Mouse (Mus musculus): Measurements from ENCODE around the gene Rsph10b.
"Not testable (repeated sequence)": the region's sequence is repeated elsewhere in the genome, so short reads cannot be mapped to it uniquely, and the experiment has no call there.

Gene Rsph10b

DNA sequence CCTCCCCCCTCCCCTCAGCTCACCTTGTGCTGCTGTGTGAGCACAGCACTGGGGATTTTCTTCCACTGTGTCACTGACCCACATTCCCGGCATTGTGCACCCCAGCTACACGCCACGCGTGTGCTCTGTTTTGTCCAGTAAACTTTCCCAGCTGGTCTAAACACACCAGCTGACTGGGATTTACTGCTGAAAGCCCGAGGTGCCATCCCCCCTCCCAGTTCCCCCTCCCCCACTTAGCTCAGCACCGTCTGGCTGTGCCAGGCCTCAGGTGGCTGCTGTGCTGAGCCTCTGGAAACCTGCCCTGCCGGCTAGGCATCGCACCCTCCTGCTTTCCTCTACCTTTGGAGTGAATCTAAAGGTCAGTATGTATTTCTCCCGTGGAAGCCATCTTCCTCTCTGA is 48.0 kb downstream of the Rsph10b start:
- in situ Hi-C loops (cut with MboI; ENCODE audit: low pct_unique_long_range_greater_than_20kb in 1 of 2, low sequenced_read_pairs in 2 of 2, unreplicated experiment in 1 of 2) = no loop called here

DNA sequence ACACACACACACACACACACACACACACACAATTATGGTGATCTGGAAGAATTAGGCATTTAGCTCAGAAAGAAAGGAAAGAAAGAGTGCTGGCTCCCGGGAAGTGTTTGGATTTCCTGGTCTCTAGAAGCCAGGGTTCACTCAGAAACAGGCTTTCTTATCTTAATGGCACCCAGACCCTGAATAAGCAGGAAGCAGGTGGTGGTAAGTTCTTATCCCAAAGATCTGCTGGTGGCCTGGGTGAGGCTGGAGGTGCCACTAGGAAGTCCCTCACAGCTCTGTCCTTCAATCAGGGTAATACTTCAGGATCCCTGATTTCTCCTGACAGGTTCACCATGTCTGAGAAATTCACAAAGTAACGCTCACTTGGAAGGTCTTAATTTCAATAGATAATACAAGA is 49.5 kb downstream of the Rsph10b start:
- in situ Hi-C loops (cut with MboI; ENCODE audit: low pct_unique_long_range_greater_than_20kb in 1 of 2, low sequenced_read_pairs in 2 of 2, unreplicated experiment in 1 of 2) = no loop called here

DNA sequence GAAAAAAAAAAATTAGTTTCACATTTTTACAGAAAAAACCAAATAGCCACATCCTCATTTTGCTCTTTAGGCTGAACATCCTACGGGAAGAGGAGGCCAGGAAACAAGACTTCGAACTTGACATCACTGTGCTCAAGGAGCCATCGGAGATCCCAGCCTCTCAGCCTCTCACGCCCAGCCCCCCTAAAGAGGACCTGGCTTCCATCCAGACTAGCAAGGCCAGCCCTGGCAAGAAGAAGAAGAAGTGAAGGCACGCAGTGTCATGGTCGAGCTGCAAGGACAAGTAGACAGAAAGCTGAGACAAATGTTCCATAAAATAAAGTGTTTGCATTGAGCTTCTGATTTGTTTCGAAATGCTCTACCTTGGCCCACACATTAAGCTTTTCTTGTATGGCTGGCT is 52.5 kb downstream of the Rsph10b start:
- in situ Hi-C loops (cut with MboI; ENCODE audit: low pct_unique_long_range_greater_than_20kb in 1 of 2, low sequenced_read_pairs in 2 of 2, unreplicated experiment in 1 of 2) = no loop called here

DNA sequence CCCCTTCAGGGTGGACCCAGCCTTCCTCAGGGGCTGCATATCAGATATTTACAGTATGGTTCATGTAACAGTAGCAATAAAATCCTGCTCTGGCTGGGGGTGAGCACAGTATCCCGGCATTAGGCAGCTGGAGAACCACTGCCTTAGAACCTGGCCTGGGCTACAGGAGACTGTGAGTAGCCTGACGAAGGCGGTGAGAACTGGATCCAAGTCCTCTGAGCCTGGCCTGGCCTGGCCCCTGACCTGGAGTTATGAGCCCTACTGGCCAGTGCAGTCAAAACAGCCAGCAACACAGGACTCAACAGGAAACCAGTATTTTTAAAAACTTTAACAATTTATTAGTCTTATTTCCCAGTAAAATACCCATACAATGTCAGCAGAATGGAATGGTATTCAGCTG is 54.8 kb downstream of the Rsph10b start:
- in situ Hi-C loops (cut with MboI; ENCODE audit: low pct_unique_long_range_greater_than_20kb in 1 of 2, low sequenced_read_pairs in 2 of 2, unreplicated experiment in 1 of 2) = no loop called here

DNA sequence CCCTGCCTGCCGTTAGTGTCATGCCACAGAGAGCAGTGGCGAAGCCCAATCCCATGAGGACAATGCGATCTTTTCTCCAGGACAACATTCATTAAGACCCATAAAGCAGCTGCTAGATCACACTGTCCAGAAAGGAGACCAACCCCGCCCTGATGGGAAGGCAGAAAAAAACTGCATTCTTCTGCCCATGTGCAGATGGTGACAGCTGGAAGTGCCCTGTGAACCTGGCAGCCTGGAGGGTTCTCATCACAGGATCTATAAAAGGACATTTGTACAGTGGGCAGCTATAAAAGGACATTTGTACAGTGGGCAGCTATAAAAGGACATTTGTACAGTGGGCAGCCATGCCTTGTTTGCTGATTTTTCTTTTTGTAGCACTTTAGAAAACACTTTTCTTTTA is 56.2 kb downstream of the Rsph10b start:
- in situ Hi-C loops (cut with MboI; ENCODE audit: low pct_unique_long_range_greater_than_20kb in 1 of 2, low sequenced_read_pairs in 2 of 2, unreplicated experiment in 1 of 2) = no loop called here

DNA sequence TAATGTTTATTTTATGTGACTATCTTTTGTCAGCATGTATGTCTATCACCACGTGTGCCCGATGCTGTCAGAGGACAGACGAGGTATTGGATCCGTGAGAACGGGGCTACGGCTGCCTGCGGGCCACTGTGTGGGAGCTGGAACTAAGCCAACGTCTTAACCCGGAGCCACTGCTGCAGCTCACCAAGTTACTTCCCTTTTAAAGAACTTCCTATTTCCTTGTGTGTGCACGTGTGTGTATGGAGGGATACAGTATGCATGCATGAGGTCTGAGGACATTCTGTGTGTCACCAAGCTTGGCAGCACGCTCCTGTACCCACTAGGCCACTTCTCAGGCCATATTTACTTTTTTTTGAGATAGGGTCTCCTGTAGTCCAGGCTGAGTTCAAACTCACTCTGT is 57.3 kb downstream of the Rsph10b start:
- in situ Hi-C loops (cut with MboI; ENCODE audit: low pct_unique_long_range_greater_than_20kb in 1 of 2, low sequenced_read_pairs in 2 of 2, unreplicated experiment in 1 of 2) = no loop called here

DNA sequence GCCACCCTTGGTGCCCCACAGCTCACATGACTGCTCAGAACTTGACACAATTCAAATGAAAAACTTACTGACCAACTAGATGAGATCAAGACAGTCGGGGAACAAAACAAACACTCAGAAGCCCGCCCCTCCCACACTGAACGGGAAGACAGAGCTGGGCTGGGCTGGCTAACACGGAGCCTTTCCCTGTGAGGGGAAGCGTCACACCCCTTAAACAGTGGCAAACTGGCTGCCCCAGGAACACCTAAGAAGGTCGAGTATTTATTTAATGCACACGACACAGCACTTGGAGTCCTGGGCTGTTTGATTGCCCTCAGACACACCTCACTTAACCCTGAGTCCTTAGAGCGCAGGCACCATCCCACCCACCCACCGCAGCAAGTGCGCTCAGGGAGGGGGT is 59.8 kb downstream of the Rsph10b start:
- in situ Hi-C loops (cut with MboI; ENCODE audit: low pct_unique_long_range_greater_than_20kb in 1 of 2, low sequenced_read_pairs in 2 of 2, unreplicated experiment in 1 of 2) = no loop called here

DNA sequence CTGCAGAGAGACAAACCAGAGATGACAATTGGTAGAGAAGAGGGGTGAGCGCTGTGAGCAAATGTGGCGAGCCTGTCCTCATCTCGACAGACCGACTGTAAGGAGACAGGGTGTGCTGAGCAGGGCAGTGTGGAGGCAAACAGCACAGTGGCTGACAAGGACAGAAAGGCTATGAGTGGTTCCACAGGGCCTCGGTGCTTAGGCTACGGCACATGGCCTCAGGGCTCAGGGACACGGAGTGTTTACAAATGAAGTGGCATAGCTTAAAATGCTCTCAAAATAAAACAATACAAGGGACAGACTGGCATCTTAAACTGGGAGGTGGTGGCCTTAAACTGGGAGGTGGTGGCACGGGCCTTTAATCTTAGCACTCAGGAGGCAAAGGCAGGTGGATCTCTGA is 60.4 kb downstream of the Rsph10b start:
- in situ Hi-C loops (cut with MboI; ENCODE audit: low pct_unique_long_range_greater_than_20kb in 1 of 2, low sequenced_read_pairs in 2 of 2, unreplicated experiment in 1 of 2) = no loop called here

DNA sequence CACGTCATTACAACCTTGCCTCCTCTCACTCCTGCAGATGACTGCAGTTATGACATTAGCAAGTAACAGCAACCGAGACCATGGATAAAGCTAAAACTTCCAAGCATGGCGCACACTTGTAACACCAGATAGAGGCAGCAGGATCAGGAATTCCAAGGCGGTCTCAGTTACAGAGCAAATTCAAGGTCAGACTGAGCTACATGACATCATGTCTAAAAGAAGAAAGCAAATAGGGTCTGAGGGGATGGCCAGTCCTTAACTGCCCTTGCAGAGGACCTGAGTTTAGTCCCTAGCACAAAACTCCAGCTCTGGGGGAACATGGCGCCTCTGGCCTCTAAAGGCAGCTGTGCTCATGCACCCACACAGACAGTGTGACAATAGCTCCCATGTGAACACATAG is 61.0 kb downstream of the Rsph10b start:
- in situ Hi-C loops (cut with MboI; ENCODE audit: low pct_unique_long_range_greater_than_20kb in 1 of 2, low sequenced_read_pairs in 2 of 2, unreplicated experiment in 1 of 2) = no loop called here

DNA sequence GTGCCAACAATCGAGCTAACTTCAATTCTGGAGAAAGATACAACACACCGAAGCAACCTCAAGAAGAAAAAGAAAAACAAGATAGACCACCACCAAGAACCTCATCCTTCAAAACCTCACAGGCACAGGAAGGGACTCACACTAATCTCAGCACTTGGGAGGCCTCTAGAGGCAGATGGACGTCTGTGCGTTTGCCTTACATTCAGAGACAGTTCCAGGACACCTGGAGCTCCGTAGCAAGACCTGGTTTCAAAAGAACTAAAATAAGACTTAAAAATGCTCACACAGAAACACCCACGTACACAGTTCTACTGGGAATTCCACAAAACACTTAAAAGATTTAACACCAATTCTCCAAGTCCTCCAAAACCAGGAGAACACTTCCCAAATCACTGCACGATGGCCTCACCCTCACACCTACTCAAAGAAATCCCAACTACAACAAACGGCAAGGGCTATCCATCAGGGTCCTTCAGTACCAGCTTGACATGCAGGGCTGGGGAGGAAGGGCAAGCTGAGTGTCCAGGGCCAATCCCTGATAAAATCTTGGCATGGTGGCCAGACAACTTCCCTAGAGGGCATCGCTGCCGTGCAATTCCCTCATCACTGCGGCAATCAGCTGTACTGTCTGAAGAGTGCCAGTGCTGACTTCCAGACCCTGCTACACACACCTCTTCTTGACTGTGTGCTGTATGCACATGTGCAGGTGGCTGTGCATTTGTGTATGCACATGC is 62.0 kb downstream of the Rsph10b start:
- in situ Hi-C loops (cut with MboI; ENCODE audit: low pct_unique_long_range_greater_than_20kb in 1 of 2, low sequenced_read_pairs in 2 of 2, unreplicated experiment in 1 of 2) = no loop called here

DNA sequence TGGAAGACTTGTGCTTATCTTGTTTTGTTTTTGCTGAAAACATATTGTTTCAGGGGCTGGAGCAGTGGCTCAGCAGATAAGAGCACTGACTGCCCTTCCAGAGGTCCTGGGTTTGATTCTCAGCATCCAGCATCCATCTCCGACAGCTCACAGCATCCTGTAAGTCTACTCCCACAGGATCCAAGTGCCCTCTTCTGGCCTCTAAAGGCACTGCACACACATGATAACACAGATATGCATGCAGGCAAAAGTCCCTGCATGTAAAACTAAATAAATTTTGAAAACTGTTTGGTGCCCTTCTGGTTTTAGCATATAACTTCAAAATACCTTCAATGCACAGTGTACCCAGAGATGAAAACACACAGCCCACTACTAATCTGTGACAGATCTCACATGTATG is 66.6 kb downstream of the Rsph10b start:
- in situ Hi-C loops (cut with MboI; ENCODE audit: low pct_unique_long_range_greater_than_20kb in 1 of 2, low sequenced_read_pairs in 2 of 2, unreplicated experiment in 1 of 2) = no loop called here

DNA sequence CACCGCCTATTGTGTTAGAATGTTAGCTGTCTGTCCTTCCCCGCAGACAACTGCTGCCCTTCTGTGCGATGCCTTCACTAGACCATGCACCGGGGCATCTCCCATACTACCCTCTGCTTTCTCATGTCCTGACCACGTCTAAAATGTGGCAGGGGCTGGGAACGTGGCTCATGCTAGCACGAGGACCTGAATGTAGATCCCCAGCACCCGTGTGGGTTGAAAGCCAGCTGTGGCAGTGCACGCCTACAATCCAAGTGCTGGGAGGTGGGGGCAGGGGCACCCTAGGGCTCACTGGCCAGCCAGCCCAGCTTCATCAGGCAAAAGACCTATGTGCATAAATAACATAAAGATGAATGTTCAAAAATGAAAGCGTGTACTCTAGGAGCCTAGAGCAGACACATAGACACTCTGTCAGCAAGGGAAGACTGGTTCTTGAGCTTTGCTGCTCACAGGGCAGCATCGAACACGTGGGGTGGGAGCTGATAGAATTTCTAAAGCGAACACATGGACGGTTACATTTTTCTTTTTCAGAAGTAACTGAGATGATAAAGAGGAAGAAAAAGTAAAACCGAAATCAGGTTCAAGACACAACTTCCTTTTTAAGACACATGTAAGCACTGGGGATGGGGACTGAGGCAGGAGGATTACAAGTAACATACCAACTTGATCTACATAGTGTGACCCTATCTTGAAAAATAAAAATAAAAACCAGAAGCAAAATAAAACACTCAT is 69.8 kb downstream of the Rsph10b start:
- in situ Hi-C loops (cut with MboI; ENCODE audit: low pct_unique_long_range_greater_than_20kb in 1 of 2, low sequenced_read_pairs in 2 of 2, unreplicated experiment in 1 of 2) = no loop called here

DNA sequence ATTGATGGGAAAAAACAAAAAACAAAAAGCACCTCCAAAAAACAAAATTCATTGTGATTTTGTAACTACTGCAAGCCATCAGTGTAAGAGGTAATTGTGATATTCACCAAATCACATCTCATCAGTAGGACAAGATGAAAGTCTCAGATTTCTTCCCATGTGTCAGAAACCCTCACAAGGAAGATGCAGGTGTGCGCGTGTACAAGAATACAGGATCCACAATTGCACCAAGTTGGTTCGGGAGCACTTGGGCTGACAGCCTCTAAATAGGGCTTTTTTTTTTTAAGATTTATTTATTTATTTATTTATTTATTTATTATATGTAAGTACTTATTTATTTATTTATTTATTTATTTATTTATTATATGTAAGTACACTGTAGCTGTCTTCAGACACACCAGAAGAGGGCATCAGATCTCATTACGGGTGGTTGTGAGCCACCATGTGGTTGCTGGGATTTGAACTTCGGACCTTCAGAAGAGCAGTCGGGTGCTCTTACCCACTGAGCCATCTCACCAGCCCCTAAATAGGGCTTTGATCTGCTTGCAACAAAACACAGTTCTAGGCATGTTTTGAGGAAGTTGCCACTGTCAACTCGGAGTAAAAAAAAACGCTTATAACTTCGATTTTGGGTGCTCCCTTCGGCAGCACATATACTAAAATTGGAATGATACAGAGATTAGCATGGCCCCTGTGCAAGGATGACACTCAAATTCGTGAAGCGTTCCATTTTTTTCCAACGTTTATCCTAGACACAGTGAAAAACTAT is 80.7 kb downstream of the Rsph10b start:
- in situ Hi-C loops (cut with MboI; ENCODE audit: low pct_unique_long_range_greater_than_20kb in 1 of 2, low sequenced_read_pairs in 2 of 2, unreplicated experiment in 1 of 2) = not testable (repeated sequence)

DNA sequence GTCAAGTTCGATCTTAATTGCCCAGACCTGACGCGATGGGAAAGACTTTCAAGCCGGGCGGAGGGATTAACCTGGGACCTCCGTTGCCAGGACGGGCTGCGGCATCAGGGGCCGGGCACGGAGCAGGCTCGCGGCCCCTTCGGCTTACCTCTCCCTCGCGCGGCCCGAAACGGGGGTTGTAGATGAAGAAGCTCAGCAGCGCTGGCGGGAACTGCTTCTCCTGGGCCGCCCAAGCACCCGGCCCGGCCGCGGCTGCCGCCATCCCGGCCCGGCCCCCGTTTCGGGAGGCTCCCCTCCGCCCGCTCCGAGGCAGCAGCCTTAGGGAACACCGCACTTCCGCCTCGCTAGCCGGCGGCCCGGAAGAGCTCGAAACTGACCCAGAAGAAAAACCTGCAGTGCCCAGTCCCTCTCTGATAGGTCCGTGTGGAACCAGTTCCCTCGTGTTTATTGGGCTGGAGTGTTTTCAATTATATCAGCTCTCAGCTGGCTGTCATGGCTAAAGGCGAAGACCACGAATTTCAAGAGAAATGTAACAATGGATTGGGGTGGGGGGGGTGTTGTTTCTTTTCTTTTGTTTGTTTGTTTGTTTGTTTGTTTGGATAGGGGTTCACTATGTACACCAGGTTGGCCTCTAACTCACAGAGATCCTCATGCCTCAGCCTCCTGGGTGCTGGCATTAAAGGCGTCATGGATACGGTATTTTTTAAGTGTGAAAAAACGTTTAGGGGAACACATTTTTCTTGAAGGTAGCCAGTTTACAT is 81.9 kb downstream of the Rsph10b start, which contains the start of gene Ccz1:
Gene Ccz1 (minus strand): TSS at position 327 of the 761 bp plus-strand sequence.
- in situ Hi-C loops (cut with MboI; ENCODE audit: low pct_unique_long_range_greater_than_20kb in 1 of 2, low sequenced_read_pairs in 2 of 2, unreplicated experiment in 1 of 2) = no loop called here

DNA sequence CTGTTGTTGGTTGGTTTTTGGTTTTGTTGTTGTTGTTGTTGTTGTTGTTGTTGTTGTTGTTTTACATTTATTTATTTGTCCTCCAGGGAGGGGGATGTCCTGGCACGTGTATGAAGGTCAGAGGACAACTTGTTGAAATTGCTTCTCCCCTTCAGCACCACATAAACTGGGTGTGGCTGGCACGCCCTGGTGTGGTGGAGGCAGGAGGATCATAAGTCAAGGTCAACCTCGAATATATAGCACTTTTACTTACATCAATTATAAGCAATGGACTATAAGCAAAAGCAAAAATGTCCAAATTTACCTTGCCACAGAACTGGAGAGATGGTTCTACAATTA is 82.4 kb downstream of the Rsph10b start:
- in situ Hi-C loops (cut with MboI; ENCODE audit: low pct_unique_long_range_greater_than_20kb in 1 of 2, low sequenced_read_pairs in 2 of 2, unreplicated experiment in 1 of 2) = no loop called here

DNA sequence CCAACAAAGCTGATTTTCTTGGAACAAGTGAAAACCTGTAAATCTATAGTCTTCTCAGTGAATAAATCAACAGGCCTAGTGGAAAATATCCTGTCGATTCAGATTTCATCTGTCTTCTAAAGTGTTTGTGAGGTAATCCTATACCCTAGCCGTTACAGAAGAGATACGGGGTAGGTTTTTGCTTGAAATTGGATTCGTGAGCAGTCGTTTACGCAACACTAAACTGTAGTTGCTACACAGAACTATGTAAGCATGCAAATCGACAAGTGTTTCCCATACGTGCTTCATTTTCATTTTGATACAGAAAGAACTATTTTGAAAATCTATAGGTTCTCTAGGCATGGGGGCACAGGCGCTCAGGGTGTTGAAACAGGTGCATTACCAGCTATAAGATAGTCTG is 83.0 kb downstream of the Rsph10b start:
- in situ Hi-C loops (cut with MboI; ENCODE audit: low pct_unique_long_range_greater_than_20kb in 1 of 2, low sequenced_read_pairs in 2 of 2, unreplicated experiment in 1 of 2) = no loop called here

DNA sequence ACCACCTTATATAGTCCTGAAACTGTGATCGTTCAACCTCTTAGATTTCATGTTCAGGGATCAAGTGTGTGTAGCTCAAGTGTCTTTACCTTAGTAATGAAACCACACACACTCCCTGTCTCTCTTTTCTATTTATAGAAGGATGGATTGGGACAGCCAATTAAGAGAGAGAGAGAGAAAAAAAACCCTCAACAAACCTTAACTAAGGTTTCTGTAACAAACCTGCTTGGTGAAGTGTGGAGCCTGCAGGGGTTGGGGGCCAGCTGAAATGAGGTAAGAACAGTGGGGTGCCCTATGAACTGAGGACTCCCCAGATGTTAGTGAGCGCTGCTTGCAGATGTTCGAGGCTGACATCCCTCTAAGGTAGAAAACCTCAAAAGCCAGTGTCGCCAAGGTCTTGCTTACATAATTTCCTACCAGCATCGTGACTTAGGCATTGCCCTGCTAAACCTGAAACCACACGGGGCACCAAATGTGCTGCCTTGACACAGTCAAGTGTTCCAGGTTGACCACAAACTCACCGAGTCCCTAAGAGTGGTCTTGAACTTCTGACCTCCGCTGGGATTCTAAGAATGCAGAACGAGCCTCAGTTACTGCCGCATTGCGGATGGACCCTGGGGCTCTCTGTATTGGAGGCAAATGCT is 93.9 kb downstream of the Rsph10b start, which contains the start of gene Ocm:
Gene Ocm (minus strand): TSS at position 51 of the 644 bp plus-strand sequence.
- in situ Hi-C loops (cut with MboI; ENCODE audit: low pct_unique_long_range_greater_than_20kb in 1 of 2, low sequenced_read_pairs in 2 of 2, unreplicated experiment in 1 of 2) = no loop called here

DNA sequence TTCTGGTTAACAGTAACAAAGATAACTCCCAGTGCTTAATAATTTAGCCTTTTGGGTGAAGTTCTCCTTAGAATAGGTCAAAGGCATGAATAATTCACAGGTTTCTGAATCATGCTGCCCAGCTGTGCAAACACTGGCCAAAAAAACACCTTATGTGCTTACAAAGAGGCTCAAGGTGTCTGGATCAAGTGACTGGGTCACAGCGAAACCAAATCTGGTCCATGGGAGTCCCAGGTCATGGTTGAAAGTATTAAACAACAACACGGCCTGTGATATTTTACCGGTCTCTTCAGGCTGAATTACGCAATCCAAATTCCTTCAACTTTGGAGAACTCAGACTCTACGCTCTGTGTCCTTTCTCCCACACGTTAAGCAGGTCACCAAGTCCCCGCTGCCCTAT is 99.7 kb downstream of the Rsph10b start:
- in situ Hi-C loops (cut with MboI; ENCODE audit: low pct_unique_long_range_greater_than_20kb in 1 of 2, low sequenced_read_pairs in 2 of 2, unreplicated experiment in 1 of 2) = no loop called here
